Mouse (Mus musculus) ES-Bruce4 (cell line): ENCODE measurements around the gene Acvr2b. TPM values are rescaled to one million over a fixed set of nuclear protein-coding genes. Genes with fewer than 3 reads are reported as not detected.

Experiments
- H3K27ac ChIP-seq: 2 replicates; pipeline ENCODE4 v1.5.1; 2012; ENCODE audit warnings: low read length, inconsistent platforms; ENCODE audit not compliant: insufficient read depth
- H3K27me3 ChIP-seq: 2 replicates; pipeline ENCODE4 v1.6.1; 2012; ENCODE audit warnings: mild to moderate bottlenecking, low read length, inconsistent platforms; ENCODE audit not compliant: control insufficient read depth, poor library complexity, insufficient read depth, severe bottlenecking
- H3K36me3 ChIP-seq: 2 replicates; pipeline ENCODE4 v1.6.1; 2012; ENCODE audit warnings: inconsistent platforms, mild to moderate bottlenecking, low read length, moderate library complexity; ENCODE audit not compliant: control insufficient read depth, poor library complexity, insufficient read depth, severe bottlenecking
- H3K4me1 ChIP-seq: one replicate; pipeline ENCODE4 v1.8.1; 2011; ENCODE audit warnings: low read length; ENCODE audit not compliant: control insufficient read depth, insufficient read depth
- H3K4me3 ChIP-seq: 2 replicates; pipeline ENCODE4 v1.5.1; 2011; ENCODE audit warnings: low read depth, mild to moderate bottlenecking, low read length
- H3K9ac ChIP-seq: 2 replicates; pipeline ENCODE4 v1.6.1; 2012; ENCODE audit warnings: low read depth, mild to moderate bottlenecking, inconsistent platforms; ENCODE audit not compliant: poor library complexity, severe bottlenecking
- H3K9me3 ChIP-seq: replicated peaks from 2 replicates; pipeline ENCODE4 v1.6.1; 2012; ENCODE audit warnings: mild to moderate bottlenecking, low read length, inconsistent platforms; ENCODE audit not compliant: control insufficient read depth, poor library complexity, insufficient read depth, severe bottlenecking
- CTCF ChIP-seq: IDR thresholded peaks from one replicate; pipeline ENCODE4 v1.8.1; 2011; ENCODE audit warnings: low read depth, low read length
- EP300 ChIP-seq: IDR thresholded peaks from 2 replicates; pipeline ENCODE4 v1.6.1; 2011; ENCODE audit warnings: low read depth, low read length; ENCODE audit not compliant: insufficient read depth
- POLR2A ChIP-seq: IDR thresholded peaks from one replicate; pipeline ENCODE4 v1.8.1; 2011; ENCODE audit warnings: low read length; ENCODE audit not compliant: insufficient read depth
- polyA plus RNA-seq: library from polyadenylated mRNA; stranded (reverse); fragments of >200 nt; gene quantifications from 2 replicates; pipeline ENCODE4 v1.2.4, GENCODE M21; 2011; ENCODE audit warnings: low read depth; ENCODE audit not compliant: missing spikeins, insufficient read depth, insufficient read length

The Acvr2b gene
- polyA plus RNA-seq: 52.1 and 54.3 TPM in 2 replicates

- Histone ChIP-seq H3K9me3 (no peaks in the 10 kb centered on the region), H3K4me1 (peaks cover 4% of the 10 kb centered on the region), H3K27ac (peak within 1 kb of the TSS; percentile 45; the same call in 1 of the 2 replicates), H3K27me3 (no peaks in the 10 kb centered on the region), H3K4me3 (peak within 1 kb of the TSS; percentile 83), H3K36me3 (no peaks in the 10 kb centered on the region), H3K9ac (peak within 1 kb of the TSS; percentile 99)
- TF ChIP-seq CTCF (no peak), EP300 (no peak), POLR2A (no peak)
Observed at GRCm38 (mm10) chr9:119401801-119402214, at the start of gene Acvr2b. Gene Acvr2b, plus strand, starts transcription at chr9:119402118.

GRCm38 (mm10) chr9:119353926-119354325 is 48.0 kb upstream of the Acvr2b start:
- no peak overlapping the region for H3K9ac ChIP-seq

GRCm38 (mm10) chr9:119355943-119356342 is 46.0 kb upstream of the Acvr2b start:
- Histone ChIP-seq H3K9ac (no peak overlapping the region), H3K36me3 (no peaks in the 10 kb centered on the region), H3K4me1 (no peaks in the 10 kb centered on the region), H3K4me3 (no peak overlapping the region), H3K27me3 (no peaks in the 10 kb centered on the region), H3K27ac (no peak overlapping the region), H3K9me3 (no peaks in the 10 kb centered on the region)
- TF ChIP-seq EP300 (no peak), CTCF (no peak), POLR2A (no peak)

More at GRCm38 (mm10) chr9:119353926-119354325, 48.0 kb upstream of the Acvr2b start:
- Histone ChIP-seq H3K4me3 (no peak overlapping the region), H3K4me1 (no peaks in the 10 kb centered on the region), H3K27me3 (no peaks in the 10 kb centered on the region), H3K36me3 (no peaks in the 10 kb centered on the region), H3K9me3 (no peaks in the 10 kb centered on the region), H3K27ac (no peak overlapping the region)
- TF ChIP-seq CTCF: no peak

GRCm38 (mm10) chr9:119357331-119358057 is 44.4 kb upstream of the Acvr2b start, which contains the start of gene Xylb:
Gene Xylb, plus strand, starts transcription at chr9:119357381.
- Histone ChIP-seq H3K9ac (peak within 1 kb of the TSS; percentile 67), H3K9me3 (no peaks in the 10 kb centered on the region), H3K36me3 (no peaks in the 10 kb centered on the region), H3K4me1 (no peaks in the 10 kb centered on the region), H3K27ac (no peak within 1 kb of the TSS), H3K4me3 (peak within 1 kb of the TSS; percentile 72), H3K27me3 (no peaks in the 10 kb centered on the region)
- TF ChIP-seq POLR2A: no peak
- TF ChIP-seq EP300: 0 out of 2 replicates have a peak, but pooled peaks have one; percentile 45
- peak; percentile 70 for TF ChIP-seq CTCF

GRCm38 (mm10) chr9:119358058-119358429 is 43.9 kb upstream of the Acvr2b start:
- H3K36me3 ChIP-seq: no peaks in the 10 kb centered on the region
- H3K9ac ChIP-seq: peak overlapping the region; percentile 67
- H3K27me3 ChIP-seq: no peaks in the 10 kb centered on the region
- H3K4me3 ChIP-seq: peak overlapping the region; percentile 72
- no peaks in the 10 kb centered on the region for H3K9me3 ChIP-seq
- TF ChIP-seq CTCF: no peak
- TF ChIP-seq EP300: no peak
- no peak for TF ChIP-seq POLR2A
- H3K27ac ChIP-seq: no peak overlapping the region
- H3K4me1 ChIP-seq: no peaks in the 10 kb centered on the region

GRCm38 (mm10) chr9:119361416-119361815 is 40.5 kb upstream of the Acvr2b start:
- H3K9ac ChIP-seq: no peak overlapping the region
- H3K9me3 ChIP-seq: no peaks in the 10 kb centered on the region
- H3K27me3 ChIP-seq: no peaks in the 10 kb centered on the region
- H3K27ac ChIP-seq: no peak overlapping the region
- no peaks in the 10 kb centered on the region for H3K36me3 ChIP-seq
- H3K4me1 ChIP-seq: no peaks in the 10 kb centered on the region
- no peak overlapping the region for H3K4me3 ChIP-seq
- TF ChIP-seq POLR2A (no peak), EP300 (no peak), CTCF (no peak)
